Mouse (Mus musculus): ENCODE data around the gene Wipf2.

GRCm38 (mm10) chr11:98839897-98840296, 23.5 kb upstream of the Wipf2 start:
- TF ChIP-seq CTCF (IDR thresholded peaks at IDR 0.05; ENCODE audit: control insufficient read depth, insufficient read depth, low read length) (no peak), POLR2A (IDR thresholded peaks at IDR 0.05; ENCODE audit: borderline replicate concordance, control insufficient read depth, low read depth, low read length) (no peak)
